Mouse (Mus musculus): Measurements from ENCODE around the gene Nav1. TPM values are rescaled to one million over a fixed set of nuclear protein-coding genes. Genes with fewer than 3 reads are reported as not detected.

Nav1 gene
- polyA plus RNA-seq, 2 experiments = 14.4 to 26.8 TPM

DNA sequence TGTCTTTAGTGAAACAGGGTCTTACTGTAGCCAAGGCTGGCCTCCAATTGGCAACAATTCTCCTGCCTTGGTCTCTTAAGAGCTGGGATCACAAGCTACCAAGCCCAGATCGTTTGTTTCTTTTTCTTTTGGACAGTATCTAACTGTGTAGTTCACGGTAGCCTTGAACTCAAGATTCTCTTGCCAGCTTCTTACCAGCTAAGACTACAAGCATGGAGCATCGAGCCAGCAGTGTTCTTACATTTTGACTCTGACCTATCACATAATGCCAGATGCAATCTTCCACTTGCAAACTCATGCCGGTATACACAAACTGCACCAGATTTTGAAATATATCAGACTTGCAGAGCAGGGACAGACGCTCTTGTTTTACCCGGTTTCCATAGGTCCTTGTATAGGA is 184.3 kb downstream of the Nav1 start:
- peaks cover 72% of the 10 kb centered on the region for H3K36me3 ChIP-seq (ENCODE audit: control insufficient read depth, insufficient read depth, low read length)
- H3K27ac ChIP-seq (replicated peaks; ENCODE audit: low read depth, low read length) = no peak overlapping the region
- H3K4me3 ChIP-seq (replicated peaks; ENCODE audit: low read length) = no peak overlapping the region
- TF ChIP-seq POLR2A (IDR thresholded peaks at IDR 0.05; ENCODE audit: borderline replicate concordance, extremely low read depth, insufficient read depth, insufficient read length) = no peak
- H3K27me3 ChIP-seq (ENCODE audit: control insufficient read depth, insufficient read depth, low read length) = no peaks in the 10 kb centered on the region
- H3K9ac ChIP-seq (ENCODE audit: low read depth, low read length, severe bottlenecking) = no peak overlapping the region
- H3K4me2 ChIP-seq (replicated peaks; ENCODE audit: low read depth, low read length, severe bottlenecking) = no peak overlapping the region
- H3K4me1 ChIP-seq (ENCODE audit: control insufficient read depth, insufficient read depth, low read length) = peaks cover under 1% of the 10 kb centered on the region; the same call in 1 of the 2 replicates
- WGBS = 92% methylated on average over 6 of the region's 6 CpGs
- ATAC-seq (ENCODE audit: low FRiP score, low read depth) = no peak
- no peaks in the 10 kb centered on the region for H3K9me3 ChIP-seq (ENCODE audit: control insufficient read depth, low read length)
- no peak for DNase-seq (ENCODE audit: low spot score)

DNA sequence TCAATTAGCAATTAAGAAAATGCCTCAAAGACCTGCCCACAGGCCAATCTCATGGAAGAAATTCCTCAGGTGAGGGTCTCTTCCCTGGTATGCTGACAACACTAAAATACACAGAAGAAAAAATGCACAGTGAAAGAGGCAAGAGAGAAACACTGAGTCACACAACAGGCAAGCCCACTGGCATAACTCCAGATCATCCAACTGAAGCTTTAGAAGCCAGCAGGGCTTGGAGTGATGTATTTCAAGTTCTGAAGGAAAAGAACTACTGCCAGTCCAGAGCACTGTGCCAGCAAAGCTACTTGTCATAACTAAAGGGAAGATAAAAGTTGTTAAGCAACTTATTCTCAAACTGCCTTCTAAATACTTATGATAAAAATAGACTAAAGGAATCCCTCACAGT is 193.1 kb downstream of the Nav1 start:
- Histone ChIP-seq H3K27me3 (ENCODE audit: control insufficient read depth, insufficient read depth, low read length) (no peaks in the 10 kb centered on the region), H3K4me3 (replicated peaks; ENCODE audit: low read length) (no peak overlapping the region), H3K27ac (replicated peaks; ENCODE audit: low read depth, low read length) (no peak overlapping the region), H3K4me1 (ENCODE audit: control insufficient read depth, insufficient read depth, low read length) (no peaks in the 10 kb centered on the region), H3K9me3 (ENCODE audit: control insufficient read depth, low read length) (no peaks in the 10 kb centered on the region), H3K36me3 (ENCODE audit: control insufficient read depth, insufficient read depth, low read length) (peaks cover 95% of the 10 kb centered on the region), H3K4me2 (replicated peaks; ENCODE audit: low read depth, low read length, severe bottlenecking) (no peak overlapping the region), H3K9ac (ENCODE audit: low read depth, low read length, severe bottlenecking) (no peak overlapping the region)
- DNase-seq (ENCODE audit: low spot score) = no peak
- no peak for ATAC-seq (ENCODE audit: low FRiP score, low read depth)
- TF ChIP-seq POLR2A (IDR thresholded peaks at IDR 0.05; ENCODE audit: borderline replicate concordance, extremely low read depth, insufficient read depth, insufficient read length) = no peak

DNA sequence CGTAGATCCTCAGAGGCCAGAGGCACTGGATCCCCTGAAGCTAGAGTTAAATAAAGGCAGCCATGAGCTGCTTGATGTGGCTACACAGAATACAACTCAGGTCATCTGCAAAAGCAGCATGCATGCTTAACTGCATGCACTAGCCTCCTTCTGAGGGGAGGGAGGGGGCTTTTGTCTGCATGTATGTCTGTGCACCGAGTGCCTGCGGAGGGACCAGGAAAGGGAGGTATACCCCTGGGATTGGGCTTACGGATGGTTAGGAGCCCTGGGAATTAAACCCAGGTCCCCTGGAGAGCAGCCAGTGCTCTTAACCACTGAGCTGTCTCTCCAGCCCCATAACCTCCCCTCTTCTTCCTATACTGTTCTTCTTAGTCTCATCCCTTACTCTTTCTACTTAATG is 195.0 kb downstream of the Nav1 start:
- TF ChIP-seq POLR2A (IDR thresholded peaks at IDR 0.05; ENCODE audit: borderline replicate concordance, extremely low read depth, insufficient read depth, insufficient read length) = no peak
- DNase-seq (ENCODE audit: low spot score) = no peak
- Histone ChIP-seq H3K9me3 (ENCODE audit: control insufficient read depth, low read length) (no peaks in the 10 kb centered on the region), H3K4me3 (replicated peaks; ENCODE audit: low read length) (no peak overlapping the region), H3K9ac (ENCODE audit: low read depth, low read length, severe bottlenecking) (no peak overlapping the region), H3K27ac (replicated peaks; ENCODE audit: low read depth, low read length) (no peak overlapping the region), H3K27me3 (ENCODE audit: control insufficient read depth, insufficient read depth, low read length) (no peaks in the 10 kb centered on the region), H3K36me3 (ENCODE audit: control insufficient read depth, insufficient read depth, low read length) (peaks cover 93% of the 10 kb centered on the region), H3K4me1 (ENCODE audit: control insufficient read depth, insufficient read depth, low read length) (no peaks in the 10 kb centered on the region), H3K4me2 (replicated peaks; ENCODE audit: low read depth, low read length, severe bottlenecking) (no peak overlapping the region)
- no peak for ATAC-seq (ENCODE audit: low FRiP score, low read depth)
- 81% methylated on average over 4 of the region's 4 CpGs for WGBS

DNA sequence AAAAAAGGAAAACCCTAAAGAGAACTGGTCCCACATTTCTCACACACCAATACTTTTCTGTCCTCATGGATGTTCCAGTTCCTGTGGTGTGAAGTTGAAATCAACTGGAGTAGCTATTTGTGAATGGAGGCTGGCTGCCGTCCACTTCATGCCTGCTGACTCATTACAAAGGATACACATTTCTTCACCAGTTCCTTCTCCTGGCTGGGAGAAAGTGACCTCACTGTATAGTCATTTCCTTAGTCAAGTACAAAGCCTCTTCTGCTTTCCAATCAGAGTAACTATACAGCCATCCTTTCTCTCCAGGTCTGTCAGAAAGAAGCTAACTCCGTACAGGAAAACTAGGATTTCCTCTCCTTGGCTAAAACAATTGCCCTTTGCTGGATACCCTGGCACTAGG is 196.1 kb downstream of the Nav1 start:
- 77% methylated on average over 2 of the region's 2 CpGs for WGBS
- Histone ChIP-seq H3K4me2 (replicated peaks; ENCODE audit: low read depth, low read length, severe bottlenecking) (no peak overlapping the region), H3K27me3 (ENCODE audit: control insufficient read depth, insufficient read depth, low read length) (no peaks in the 10 kb centered on the region), H3K27ac (replicated peaks; ENCODE audit: low read depth, low read length) (no peak overlapping the region), H3K36me3 (ENCODE audit: control insufficient read depth, insufficient read depth, low read length) (peaks cover 92% of the 10 kb centered on the region), H3K4me3 (replicated peaks; ENCODE audit: low read length) (no peak overlapping the region), H3K4me1 (ENCODE audit: control insufficient read depth, insufficient read depth, low read length) (no peaks in the 10 kb centered on the region), H3K9ac (ENCODE audit: low read depth, low read length, severe bottlenecking) (no peak overlapping the region), H3K9me3 (ENCODE audit: control insufficient read depth, low read length) (no peaks in the 10 kb centered on the region)
- no peak for TF ChIP-seq POLR2A (IDR thresholded peaks at IDR 0.05; ENCODE audit: borderline replicate concordance, extremely low read depth, insufficient read depth, insufficient read length)
- DNase-seq (ENCODE audit: low spot score) = no peak
- ATAC-seq (ENCODE audit: low FRiP score, low read depth) = no peak

DNA sequence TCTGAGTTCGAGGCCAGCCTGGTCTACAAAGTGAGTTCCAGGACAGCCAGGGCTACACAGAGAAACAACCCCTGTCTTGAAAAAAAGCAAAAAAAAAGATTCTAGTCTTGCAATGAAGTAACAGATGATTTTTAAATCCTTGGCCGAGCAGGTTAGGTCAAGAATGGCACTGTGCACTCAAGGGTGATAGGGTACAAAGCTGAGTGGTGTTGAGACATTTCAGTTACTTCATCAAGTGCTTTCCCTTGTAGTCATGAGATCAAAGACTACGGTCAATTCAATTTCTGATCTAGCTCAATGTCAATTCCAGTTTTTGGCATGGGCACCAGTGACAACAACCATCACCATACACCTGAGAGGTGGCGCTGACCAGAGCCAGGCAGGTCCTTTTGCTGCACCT is 198.1 kb downstream of the Nav1 start:
- no peak overlapping the region for H3K9ac ChIP-seq (ENCODE audit: low read depth, low read length, severe bottlenecking)
- H3K9me3 ChIP-seq (ENCODE audit: control insufficient read depth, low read length) = no peaks in the 10 kb centered on the region
- WGBS = 94% methylated on average over 4 of the region's 4 CpGs
- H3K4me1 ChIP-seq (ENCODE audit: control insufficient read depth, insufficient read depth, low read length) = no peaks in the 10 kb centered on the region
- TF ChIP-seq POLR2A (IDR thresholded peaks at IDR 0.05; ENCODE audit: borderline replicate concordance, extremely low read depth, insufficient read depth, insufficient read length) = no peak
- no peak for DNase-seq (ENCODE audit: low spot score)
- H3K27ac ChIP-seq (replicated peaks; ENCODE audit: low read depth, low read length) = no peak overlapping the region
- H3K4me3 ChIP-seq (replicated peaks; ENCODE audit: low read length) = no peak overlapping the region
- ATAC-seq (ENCODE audit: low FRiP score, low read depth) = no peak
- H3K4me2 ChIP-seq (replicated peaks; ENCODE audit: low read depth, low read length, severe bottlenecking) = no peak overlapping the region
- H3K27me3 ChIP-seq (ENCODE audit: control insufficient read depth, insufficient read depth, low read length) = no peaks in the 10 kb centered on the region
- H3K36me3 ChIP-seq (ENCODE audit: control insufficient read depth, insufficient read depth, low read length) = peaks cover 92% of the 10 kb centered on the region

DNA sequence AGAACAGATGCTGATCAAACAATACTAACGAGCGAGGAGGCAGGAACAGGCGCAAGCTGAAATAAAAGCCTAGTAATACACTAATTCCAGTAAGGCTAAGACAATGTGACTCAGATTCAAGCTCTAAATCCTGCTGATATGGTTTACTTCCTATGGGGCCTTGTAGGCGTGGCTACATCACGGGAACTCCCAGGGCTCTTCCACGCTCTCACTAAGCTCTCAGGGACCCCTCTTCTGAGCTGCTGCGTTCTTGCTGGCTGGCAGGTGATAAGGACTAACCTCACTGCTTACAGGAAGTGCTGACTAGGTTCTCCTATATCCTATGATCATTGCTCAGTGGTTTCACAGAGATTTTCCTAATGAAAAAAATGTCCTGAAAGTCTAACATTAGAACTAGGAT is 201.7 kb downstream of the Nav1 start:
- H3K4me3 ChIP-seq (replicated peaks; ENCODE audit: low read length) = no peak overlapping the region
- H3K4me1 ChIP-seq (ENCODE audit: control insufficient read depth, insufficient read depth, low read length) = no peaks in the 10 kb centered on the region
- no peaks in the 10 kb centered on the region for H3K27me3 ChIP-seq (ENCODE audit: control insufficient read depth, insufficient read depth, low read length)
- H3K9me3 ChIP-seq (ENCODE audit: control insufficient read depth, low read length) = no peaks in the 10 kb centered on the region
- no peak for TF ChIP-seq POLR2A (IDR thresholded peaks at IDR 0.05; ENCODE audit: borderline replicate concordance, extremely low read depth, insufficient read depth, insufficient read length)
- ATAC-seq (ENCODE audit: low FRiP score, low read depth) (no peak), DNase-seq (ENCODE audit: low spot score) (no peak)
- WGBS = 88% methylated on average over 7 of the region's 7 CpGs
- no peak overlapping the region for H3K27ac ChIP-seq (replicated peaks; ENCODE audit: low read depth, low read length)
- peaks cover 85% of the 10 kb centered on the region for H3K36me3 ChIP-seq (ENCODE audit: control insufficient read depth, insufficient read depth, low read length)
- H3K4me2 ChIP-seq (replicated peaks; ENCODE audit: low read depth, low read length, severe bottlenecking) = no peak overlapping the region
- no peak overlapping the region for H3K9ac ChIP-seq (ENCODE audit: low read depth, low read length, severe bottlenecking)

Measured in limb, embryonic 14.5 days (tissue).